Mouse (Mus musculus) T-helper 2 cell (primary cell): ENCODE measurements at regions not wholly inside any gene's neighbourhood (a gene's known extent, or its start where the extent isn't known, plus 50 kb on each side); places are given as distances from the start of the nearest gene placed in this dataset.

Experiments used
- in situ Hi-C: fragments of 300-600 bp; cut with MboI, MseI; formaldehyde crosslinking; loops from one replicate; pipeline ENCODE4 v1.15.1; 2025; ENCODE audit warnings: high pct_unique_total_duplicates

DNA sequence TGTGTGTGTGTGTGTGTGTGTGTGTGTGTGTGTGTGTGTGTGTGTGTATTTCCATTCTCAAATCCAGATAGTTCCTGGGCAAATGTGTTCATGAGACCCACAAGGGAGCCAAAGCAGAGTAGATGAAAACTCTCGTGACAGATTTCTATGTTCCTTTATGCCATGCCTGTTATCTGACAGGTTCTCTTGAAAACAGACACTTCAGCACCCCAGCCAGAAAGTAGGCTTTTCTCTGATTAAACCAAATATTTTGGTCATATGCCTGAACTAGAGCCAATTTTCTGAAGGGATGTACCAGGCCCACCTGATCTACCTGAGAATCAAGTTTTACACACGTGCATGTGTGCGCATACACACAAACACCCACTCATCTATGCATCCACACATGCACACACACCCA, 95.5 kb downstream of the Psat1 start:
- in situ Hi-C loops = no loop called here

DNA sequence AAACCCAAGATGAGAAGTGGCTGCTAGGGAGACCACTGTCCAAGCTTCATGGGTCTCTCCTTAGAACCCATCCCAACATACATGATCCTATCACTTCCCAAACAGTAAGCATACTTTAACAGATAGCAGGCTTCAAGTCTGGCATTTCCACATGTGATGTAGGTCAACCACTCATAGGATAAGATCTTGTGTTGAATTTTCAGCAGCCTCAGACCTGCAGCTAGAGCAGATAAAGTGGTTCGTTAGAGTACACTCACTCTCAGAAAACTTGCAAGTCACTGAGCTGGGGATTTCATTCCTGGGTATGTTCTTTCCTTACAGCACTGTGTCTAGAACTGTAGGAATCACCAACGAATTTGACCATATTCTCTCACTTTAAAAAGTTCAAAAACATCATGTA, 96.4 kb downstream of the Psat1 start:
- in situ Hi-C loops = no loop called here

DNA sequence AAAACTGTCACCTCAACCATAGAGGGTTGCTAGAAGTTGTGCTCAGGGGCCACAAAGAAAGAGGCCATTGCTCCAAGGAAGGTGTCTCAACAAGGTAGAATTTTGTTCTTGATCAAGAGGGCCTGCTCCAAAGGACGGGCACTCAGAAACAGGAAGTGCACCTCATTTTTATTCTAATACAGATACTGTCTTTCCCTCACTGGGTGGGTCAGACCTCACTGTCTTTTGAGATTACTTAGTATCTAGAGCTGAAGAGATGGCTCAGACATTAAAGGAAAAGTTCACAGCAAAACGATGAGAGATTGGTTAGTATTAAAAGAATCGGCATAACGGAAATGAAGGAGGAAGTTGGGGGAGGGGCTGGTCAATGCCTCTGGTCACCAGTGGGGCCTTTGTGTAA, 97.9 kb downstream of the Psat1 start:
- in situ Hi-C loops = no loop called here

DNA sequence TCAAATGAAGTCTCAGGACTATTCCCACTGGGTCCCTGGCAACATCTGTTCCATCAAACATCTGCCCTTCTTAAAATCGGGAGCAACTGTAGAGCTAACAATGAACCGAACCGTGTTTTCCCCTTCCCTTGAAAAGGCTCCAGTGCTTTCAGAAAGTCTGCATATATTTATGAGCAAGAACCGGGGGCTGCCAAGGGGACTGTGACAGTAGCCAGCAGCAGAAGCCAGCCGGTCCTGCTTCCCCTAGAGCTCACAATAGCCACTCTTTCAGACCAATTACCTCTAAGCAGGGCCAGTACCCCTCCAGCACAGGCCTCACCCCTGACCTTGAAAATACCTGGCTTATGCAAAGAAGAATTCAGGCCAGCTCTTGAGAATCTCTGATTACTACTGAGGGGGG, 108.8 kb downstream of the Psat1 start:
- in situ Hi-C loops = no loop called here

DNA sequence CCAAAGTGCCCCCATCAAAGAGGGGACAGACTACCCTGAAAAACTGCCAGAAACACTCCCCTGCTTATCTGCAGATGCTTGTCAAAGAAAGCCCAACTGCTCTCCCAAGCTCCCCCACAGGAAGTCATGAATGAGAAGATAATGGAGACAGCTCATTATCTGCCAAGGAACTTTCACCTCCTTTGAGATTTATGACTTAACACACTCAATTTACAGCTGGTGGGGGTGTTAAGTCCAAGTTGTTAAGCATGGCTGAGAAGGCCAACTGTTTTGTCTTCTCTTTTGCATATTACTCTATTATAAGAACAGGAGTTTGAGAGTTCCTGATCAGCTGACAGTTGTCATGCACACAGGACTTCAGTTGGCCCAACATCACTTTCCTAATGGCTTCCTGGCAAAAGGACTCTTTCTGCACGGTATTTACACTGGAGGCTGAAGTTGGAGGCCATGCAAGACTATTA, 109.4 kb downstream of the Psat1 start:
- in situ Hi-C loops = no loop called here

DNA sequence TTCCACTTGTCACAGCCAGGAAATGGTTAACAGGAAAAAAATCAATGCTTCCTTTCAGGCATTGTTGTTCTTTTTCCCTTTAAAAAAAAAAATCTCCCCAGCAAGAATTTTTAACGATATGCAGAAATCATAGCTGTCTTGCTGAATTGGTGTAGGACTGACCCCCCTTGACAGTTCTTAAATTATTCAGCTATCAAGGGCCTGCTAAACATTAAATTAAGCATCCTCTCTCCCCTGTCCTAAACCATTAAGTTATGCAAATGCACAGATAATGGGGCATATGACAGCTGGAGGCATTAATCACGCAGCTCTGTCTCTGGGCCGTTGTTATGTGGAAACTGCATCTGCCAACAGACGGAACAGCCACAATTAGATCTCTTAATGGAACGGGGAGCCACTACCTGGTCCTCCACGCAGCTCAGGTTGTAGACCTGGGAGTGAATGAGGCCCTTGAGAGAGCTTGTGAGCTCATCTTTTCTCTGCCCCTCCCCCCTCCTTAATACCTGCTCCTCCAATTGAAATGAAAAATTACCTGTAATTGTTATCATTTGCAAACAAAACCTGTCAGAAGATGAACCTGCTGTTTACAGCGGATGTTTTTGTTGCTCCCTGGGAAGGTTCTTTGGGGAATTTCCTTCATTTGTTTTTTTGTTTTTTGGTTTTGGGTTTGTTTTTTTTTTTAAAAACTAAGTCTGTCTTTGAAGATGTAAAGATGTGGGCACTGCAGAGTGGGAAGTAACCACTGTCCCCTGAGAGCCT, 110.0 kb downstream of the Psat1 start:
- in situ Hi-C loops = no loop called here

DNA sequence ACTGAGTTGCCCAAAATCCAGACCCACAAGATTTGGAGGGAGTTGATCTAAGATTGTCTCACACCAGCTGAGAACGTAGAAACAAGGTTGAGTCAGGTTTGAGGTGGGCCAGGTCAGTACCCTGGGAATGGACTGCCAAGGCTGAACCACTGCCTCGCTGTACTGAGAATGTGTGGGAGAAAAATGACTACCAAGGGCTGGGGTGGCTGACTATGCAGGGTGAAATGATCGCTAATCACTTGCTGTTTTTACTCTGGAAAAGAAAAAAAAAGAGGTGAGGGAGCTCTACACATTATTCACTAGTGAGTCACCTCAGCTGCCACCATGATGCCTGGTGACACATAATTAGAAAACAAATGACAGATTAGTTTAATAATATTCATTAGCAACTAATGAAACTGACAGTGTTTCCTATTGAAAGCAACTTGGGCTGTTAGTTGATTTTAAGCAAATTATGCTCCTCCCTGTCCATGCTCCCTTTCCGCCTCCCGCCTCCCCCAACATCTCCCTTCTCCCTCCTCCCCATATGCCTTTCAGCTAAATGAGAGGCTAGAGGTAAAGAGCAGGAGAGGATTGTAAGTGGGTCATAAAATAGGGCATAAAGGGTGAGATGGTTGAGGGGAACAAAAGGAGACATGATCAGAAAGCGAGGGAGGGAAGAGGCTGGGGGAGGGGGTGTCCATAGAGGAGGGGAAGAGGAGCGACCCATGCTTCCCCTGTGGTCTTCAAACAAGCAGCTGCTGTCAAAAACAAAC, 110.8 kb downstream of the Psat1 start:
- in situ Hi-C loops = no loop called here

DNA sequence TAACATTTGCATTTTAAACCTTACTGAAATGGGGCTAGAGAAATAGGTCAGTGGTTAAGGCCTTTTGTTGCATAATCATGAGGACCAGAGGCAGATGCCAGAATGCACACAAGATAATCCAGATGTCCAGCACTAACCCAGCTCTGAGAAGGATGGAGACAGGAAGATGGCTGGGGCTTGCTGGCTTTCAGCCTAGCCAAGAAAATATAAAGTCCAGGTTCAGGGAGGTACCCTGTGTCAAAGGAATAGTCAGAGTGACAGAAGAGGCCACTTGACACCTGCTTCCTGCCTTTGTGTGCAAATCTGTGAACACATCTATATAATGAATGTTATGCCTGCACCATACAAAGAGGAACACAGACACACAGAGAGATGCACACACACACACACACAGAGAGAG, 116.8 kb downstream of the Psat1 start:
- in situ Hi-C loops = no loop called here

DNA sequence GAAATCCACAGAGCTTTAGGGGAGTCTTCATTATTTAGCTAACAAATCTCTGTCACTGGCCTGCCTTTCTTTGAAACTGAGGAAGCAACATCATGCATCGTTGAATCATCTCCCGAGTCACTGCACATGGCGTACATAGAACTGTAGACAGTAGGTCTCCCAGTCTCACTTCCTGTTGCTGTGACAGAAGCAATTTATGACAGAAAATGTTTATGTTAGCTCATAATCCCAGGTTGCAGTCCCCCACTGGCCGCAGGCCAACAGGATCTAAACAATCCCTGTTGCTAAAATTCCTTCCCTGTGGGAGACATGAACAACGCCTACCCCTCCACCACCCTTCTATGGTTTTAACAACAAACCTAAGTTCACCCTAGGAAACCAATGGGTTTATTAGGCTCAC, 118.0 kb downstream of the Psat1 start:
- in situ Hi-C loops = no loop called here

DNA sequence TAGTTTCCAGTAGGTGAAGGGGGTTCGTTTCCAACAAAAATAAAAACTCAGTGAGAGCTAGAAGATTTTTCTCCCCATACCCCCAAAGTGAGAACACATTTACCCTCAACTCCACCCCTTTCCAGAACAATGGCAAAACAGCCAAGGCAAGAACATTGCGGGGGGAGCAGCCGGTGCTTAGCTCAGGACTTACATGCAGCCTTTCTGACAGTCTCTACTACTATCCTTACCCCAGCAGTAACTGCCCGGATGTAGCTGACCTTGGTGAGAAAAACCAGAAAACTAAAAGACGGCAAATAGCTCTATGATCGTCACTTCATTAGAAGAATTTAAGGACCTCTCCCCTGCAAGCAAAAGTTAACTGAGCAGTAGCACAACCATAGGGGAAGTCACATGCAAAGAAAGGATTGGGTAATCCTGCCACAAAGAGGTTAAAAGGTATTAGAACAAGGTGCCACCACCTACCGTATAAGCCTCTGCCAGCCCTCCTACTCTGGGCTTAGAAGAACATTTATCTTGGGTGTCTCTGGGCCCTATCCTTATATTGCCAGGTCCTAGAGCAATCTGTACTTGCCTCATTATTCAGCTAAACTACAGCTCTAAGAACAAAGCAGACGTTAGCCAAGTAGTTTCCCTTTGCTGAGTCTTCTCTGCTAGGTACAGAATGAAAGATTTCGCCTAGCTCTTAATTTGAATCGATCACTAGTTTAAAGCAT, 119.0 kb downstream of the Psat1 start:
- in situ Hi-C loops = no loop called here

DNA sequence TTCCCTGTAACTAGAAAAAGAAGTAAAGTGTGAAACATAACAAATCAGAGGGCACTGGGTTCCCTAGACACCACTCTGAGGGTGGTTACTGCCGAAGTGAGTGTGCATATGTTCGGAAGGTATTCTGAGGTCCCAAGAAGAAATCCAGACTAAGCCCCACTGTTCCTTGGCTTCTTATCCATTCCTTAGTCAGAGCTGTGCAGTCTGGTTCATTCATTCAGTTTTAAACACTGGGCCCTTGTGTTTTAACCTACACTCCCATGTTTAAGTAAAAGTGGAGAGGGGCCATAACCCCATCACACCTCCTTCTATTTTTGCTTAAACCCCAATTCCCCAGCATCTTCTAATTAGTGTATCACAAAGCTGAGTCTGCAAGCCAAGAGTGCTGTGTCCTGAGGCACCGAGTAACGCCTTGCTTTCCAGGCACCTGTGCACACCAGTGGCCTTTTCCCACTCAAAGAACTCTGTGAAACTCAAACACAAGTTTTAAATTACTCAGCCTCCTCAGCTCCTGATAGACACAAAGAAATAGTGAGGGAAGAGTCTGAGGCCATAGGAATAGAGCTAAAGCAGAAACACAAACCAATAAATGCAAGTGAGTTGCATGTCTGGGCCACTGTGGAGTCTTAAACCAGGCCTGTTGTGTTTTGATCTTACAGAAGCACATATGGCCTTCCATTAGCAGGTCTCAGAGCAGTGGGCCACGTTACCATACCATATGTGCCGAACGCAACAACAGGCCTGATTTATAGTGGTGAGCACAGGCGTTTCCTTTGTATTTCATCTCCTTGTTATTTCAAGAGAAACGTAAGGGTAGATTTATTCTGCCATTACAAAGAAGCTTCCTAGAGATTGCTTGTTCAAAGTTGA, 119.8 kb downstream of the Psat1 start:
- in situ Hi-C loops = no loop called here

DNA sequence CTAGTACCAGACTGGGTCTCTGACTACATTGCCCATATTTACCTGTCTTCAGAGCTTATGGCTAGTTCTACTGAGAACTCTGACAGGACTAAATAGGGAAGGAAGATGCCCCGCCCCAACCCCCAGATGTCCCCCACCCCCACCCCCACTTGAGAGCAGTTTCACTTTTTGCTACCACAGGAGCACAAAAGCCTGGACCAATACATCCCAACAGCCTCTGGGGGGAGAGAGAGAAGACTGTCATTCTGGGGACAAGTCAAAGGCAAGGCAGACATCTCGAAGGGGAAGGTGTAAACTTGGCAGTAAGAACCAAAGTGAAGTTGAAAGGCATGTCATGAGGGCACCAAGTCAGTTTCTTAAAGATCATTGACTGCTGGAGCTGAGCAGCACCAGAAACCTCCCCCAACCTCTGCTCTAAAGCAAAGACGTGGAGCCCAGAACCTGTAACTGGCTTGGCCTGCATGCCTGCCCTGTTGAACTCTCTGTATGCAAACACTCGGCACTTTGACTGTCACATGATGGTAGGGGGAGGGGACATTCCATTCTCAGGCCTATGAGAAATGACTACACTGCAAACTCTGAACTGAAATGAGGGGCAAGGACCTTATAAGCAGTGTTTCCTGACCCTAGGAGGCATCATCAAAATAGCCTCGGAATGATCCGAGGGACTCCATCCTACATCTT, 123.3 kb downstream of the Psat1 start:
- in situ Hi-C loops = no loop called here

DNA sequence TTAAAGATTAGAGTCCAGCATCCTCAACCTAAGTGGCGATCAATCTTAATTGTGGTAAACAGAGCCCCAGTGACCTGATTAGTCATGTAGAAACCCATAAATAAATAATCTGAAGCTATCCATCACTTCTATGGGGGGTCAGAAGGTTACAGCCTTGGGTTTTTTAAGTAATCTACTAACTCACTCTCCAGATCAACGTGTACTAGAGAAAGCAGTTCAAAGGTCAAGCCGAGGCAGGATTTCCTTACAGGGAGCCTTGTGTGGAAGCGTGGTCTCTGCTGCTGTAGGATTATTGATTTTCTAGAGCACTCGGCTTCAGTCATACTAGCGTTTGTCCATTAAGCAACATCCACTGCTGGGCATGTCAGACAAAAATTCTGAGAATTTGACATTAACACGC, 127.1 kb downstream of the Psat1 start:
- in situ Hi-C loops = no loop called here

DNA sequence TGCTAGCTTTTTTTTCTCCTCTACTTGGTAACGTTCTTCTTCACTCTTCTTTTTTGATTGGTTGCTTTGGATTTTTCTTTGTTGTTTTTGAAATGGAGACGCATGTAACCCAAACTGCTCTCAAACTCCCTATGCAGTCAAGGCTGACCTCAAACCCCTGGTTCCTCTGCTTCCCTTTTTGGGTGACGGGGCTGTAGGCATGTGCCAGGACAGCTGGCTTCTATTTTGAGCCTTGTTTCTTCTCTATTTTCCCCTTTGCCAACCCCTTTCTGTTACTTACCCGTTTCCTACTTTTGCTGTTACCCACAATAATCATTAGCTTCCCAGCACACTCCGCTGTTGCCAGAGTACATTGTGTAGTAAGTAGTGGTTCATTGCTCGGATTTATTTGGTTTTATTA, 132.0 kb downstream of the Psat1 start:
- in situ Hi-C loops = loop anchor here (10.0 kb wide), 1 partner anchor 1400 kb away; no protein-coding TSS in a partner anchor

DNA sequence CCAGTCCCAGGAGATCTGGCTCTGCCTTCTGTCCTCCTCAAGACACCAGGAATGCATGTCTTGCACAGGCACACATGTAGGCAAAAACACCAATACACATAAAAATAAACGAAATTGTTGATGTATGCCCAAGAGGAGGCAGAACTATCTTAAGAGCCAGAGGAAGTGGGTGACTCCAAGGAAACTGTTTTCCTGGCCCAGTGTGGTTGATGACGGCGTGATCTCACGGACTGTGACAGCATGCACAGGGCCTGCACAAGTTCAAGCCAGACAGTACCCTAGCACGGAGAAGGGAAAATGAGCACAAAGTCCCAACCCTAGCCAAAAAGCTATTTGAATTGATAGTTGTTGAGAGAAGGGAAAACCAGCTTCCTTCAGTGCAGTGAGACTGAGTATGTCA, 138.1 kb downstream of the Psat1 start:
- in situ Hi-C loops = no loop called here

DNA sequence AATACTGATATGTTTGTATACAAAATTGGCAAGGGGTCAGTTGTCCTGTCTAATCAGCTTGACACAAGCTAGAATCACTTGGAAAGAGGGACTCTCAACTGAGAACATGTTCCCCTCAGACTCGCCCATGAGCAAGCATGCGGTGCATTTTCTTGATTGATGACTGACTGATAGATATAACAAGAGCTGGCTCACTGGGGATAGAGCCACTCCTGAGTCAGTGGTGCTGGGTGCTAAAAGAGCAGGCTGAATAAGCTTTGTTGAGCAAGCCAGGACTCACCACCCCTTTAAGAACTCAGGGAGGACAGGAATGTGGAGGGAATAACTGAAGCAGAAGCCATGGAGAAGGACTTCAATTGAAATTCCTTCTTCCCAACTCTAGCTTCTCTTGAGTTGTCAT, 139.5 kb downstream of the Psat1 start:
- in situ Hi-C loops = no loop called here

DNA sequence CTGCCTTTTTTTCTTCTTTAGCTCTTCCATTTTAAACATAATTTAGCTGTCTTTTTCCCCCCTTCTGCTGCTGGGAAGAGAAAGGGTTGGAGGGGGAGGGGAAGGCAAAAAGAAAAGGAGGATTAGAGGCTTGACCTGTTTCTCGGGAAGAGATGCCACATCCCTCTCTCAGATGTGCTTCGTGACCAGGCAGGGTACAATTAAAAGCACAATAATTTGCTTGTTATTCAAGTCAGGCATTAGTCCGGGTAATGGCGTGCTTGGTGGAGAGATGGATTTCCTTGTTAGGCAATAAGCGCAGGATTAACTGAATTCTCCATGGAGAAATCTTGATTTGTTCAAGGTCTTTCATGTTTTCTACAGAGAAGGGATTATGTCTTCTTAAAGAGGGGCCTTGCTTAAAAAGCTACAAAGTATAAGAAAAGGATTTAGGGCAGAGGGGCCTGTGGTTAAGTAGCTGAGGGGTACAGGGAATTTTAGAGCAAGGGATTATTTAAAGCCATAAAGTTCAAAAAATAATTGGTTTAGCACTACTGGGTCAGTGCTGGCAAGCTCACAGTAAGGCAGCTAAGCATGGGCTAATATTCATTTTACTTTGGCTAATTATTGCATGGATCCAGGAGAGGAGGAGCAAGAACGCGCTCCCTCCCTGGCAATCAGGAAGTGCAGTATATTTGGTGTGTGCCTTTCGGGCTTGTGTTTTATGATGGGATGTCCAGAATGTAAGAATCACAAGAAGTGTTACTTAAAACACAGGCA, 143.8 kb downstream of the Psat1 start:
- in situ Hi-C loops = no loop called here

DNA sequence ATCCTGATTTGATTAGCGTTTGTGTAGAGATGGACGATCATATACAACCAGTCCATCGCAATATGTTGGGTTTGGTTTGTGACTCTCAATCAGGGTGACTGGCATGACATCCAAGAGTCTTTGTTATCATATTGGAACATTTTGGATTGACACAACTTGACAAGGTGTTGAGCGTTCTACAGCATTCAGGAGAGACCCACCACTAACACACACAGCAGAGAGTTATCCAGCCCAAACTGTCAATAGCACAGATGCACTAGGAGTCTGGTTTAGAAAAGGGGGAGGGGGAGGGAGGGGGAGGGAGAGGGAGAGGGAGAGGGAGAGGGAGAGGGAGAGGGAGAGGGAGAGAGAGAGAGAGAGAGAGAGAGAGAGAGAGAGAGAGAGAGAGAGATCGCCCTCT, 144.5 kb downstream of the Psat1 start:
- in situ Hi-C loops = no loop called here

DNA sequence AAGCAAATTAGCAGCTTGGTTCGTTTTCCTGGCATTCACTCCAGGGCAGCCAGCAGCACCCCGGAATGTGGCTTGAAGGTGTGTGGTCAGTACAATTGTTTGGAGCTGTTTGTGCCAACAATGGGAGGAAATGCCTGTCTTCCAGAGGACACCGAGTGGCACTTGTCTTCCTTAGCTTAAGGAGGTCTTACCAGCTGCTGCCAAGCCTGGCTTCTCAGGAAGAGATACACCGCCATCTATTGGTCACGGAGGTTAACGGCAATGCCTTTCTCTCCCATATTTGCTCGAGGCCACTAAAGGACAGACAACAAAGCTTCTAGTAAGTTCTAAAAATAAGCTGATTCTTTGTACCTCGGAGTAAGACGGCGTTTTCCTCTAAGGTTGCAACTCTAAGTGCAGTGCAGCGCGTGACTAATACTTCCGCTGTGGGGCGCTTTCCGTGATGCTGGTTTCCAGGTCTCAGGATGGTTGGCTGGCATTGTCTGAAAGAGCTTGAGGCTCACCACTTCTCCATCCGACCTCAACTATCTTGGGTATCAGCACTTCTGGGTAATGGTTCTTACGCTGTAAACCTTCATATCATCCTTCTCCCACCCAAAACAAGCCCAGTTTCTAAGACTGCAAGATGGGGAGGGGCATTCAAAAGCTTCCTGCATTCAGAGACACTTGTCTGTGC, 145.2 kb downstream of the Psat1 start:
- in situ Hi-C loops = no loop called here
